Mouse (Mus musculus) liver, embryonic 14.5 days (tissue): ENCODE measurements around the gene Usp53. TPM values are rescaled to one million over a fixed set of nuclear protein-coding genes. Genes with fewer than 3 reads are reported as not detected.

ENCODE experiments used
- ATAC-seq: fragments of 200-750 bp; cut with Nextera tagmentation; 2 replicates; pipeline ENCODE4 v1.8.0; 2017; ENCODE audit warnings: moderate number of reproducible peaks, mild to moderate bottlenecking, moderate library complexity; ENCODE audit not compliant: insufficient read depth
- DNase-seq, 3 experiments: peaks; one replicate each; pipeline ENCODE4 v3.0.0-alpha.2; 2012 to 2013; ENCODE audit warnings: low read depth in 3 of 3, low spot score in 3 of 3
- H3K27ac ChIP-seq: fragments of 300-500 bp; sonication (generic); 2 replicates; pipeline ENCODE4 v1.5.1; 2014; ENCODE audit warnings: moderate library complexity, mild to moderate bottlenecking, control low read depth, inconsistent platforms
- H3K27me3 ChIP-seq: fragments of 300-500 bp; sonication (generic); 2 replicates; pipeline ENCODE4 v1.6.1; 2014; ENCODE audit warnings: mild to moderate bottlenecking, low read length, moderate library complexity; ENCODE audit not compliant: control insufficient read depth, insufficient read depth
- H3K36me3 ChIP-seq: fragments of 300-500 bp; sonication (generic); replicated peaks from 2 replicates; pipeline ENCODE4 v1.6.1; 2014; ENCODE audit warnings: low read depth; ENCODE audit not compliant: control insufficient read depth, insufficient read depth
- H3K4me1 ChIP-seq, 2 experiments: fragments of 200-500 bp in 1 of 2; fragments of 300-500 bp in 1 of 2; sonication (generic) in 1 of 2; replicated peaks; 2 replicates each; pipeline ENCODE4 v1.6.1; 2012 to 2014; ENCODE audit warnings: antibody characterized with exemption in 1 of 2, inconsistent platforms in 1 of 2, low read length in 1 of 2; ENCODE audit not compliant: control insufficient read depth in 2 of 2, insufficient read depth in 2 of 2
- H3K4me2 ChIP-seq: fragments of 300-500 bp; sonication (generic); 2 replicates; pipeline ENCODE4 v1.6.1; 2014; ENCODE audit warnings: low read depth, mild to moderate bottlenecking, control low read depth, moderate library complexity
- H3K4me3 ChIP-seq, 2 experiments: fragments of 200-500 bp in 1 of 2; fragments of 300-500 bp in 1 of 2; sonication (generic) in 1 of 2; 2 replicates each; pipeline ENCODE4 v1.5.1; 2012 to 2014; ENCODE audit warnings: low read depth in 2 of 2, low read length in 2 of 2, mild to moderate bottlenecking in 2 of 2, control low read depth in 1 of 2, inconsistent platforms in 1 of 2, moderate library complexity in 1 of 2; ENCODE audit not compliant: insufficient read depth in 1 of 2
- H3K9ac ChIP-seq: fragments of 300-500 bp; sonication (generic); replicated peaks from 2 replicates; pipeline ENCODE4 v1.6.1; 2014; ENCODE audit warnings: mild to moderate bottlenecking, control low read depth, moderate library complexity
- H3K9me3 ChIP-seq: fragments of 300-500 bp; sonication (generic); 2 replicates; pipeline ENCODE4 v1.6.1; 2016; ENCODE audit warnings: low read length, mixed read lengths; ENCODE audit not compliant: control insufficient read depth
- CTCF ChIP-seq: IDR thresholded peaks from 2 replicates; pipeline ENCODE4 v1.5.1; 2016; ENCODE audit warnings: antibody characterized with exemption, low read depth, control low read depth
- EP300 ChIP-seq: IDR thresholded peaks from 2 replicates; pipeline ENCODE4 v1.6.1; 2016; ENCODE audit warnings: antibody characterized with exemption, low read depth
- WGBS: fragments of 180-500 bp; shearing (Covaris S2); extraction: QIAGEN DNeasy Blood & Tissue Kit; methylation state at CpG from one replicate; pipeline ENCODE4 v1.1.7; 2014; ENCODE audit not compliant: insufficient replicate concordance; 5-methylcytosine and 5-hydroxymethylcytosine counted together
- polyA plus RNA-seq, 2 experiments: library from polyadenylated mRNA; depleted of rRNA in 1 of 2; stranded (reverse) in 1 of 2; unstranded in 1 of 2; fragments of >200 nt; fragmentation: Nextera tagmentation in 1 of 2; extraction: Ambion mirVana in 1 of 2; gene quantifications; 2 replicates each; pipeline versions ENCODE4 v1.2.1 to v1.2.3; 2012 to 2014

Usp53 gene
- 0.45 and 0.78 TPM in 2 replicates for polyA plus RNA-seq (2012; rRNA removed)
- 1.6 TPM in 2 replicates for polyA plus RNA-seq (2014; fragmentation: Nextera tagmentation; extraction: Ambion mirVana)

- TF ChIP-seq CTCF (no peak), EP300 (no peak)
- ATAC-seq = peak; percentile 98
- under 1% methylated on average over 81 of the region's 94 CpGs for WGBS
These were observed at the start of gene Usp53 for GRCm38 (mm10) chr3:122984249-122985182. Gene Usp53, minus strand, starts transcription at chr3:122984510.

GRCm38 (mm10) chr3:123033804-123034203, 49.5 kb upstream of the Usp53 start:
- H3K9ac ChIP-seq = no peak overlapping the region
- WGBS = 65% methylated on average over 8 of the region's 8 CpGs
- H3K4me1 ChIP-seq = no peaks in the 10 kb centered on the region
- DNase-seq (no peak), ATAC-seq (no peak)
- H3K9me3 ChIP-seq = no peaks in the 10 kb centered on the region
- TF ChIP-seq EP300 (no peak), CTCF (no peak)
- no peak overlapping the region for H3K27ac ChIP-seq
- no peak overlapping the region for H3K4me2 ChIP-seq
- H3K36me3 ChIP-seq = no peaks in the 10 kb centered on the region
- no peak overlapping the region for H3K4me3 ChIP-seq
- H3K27me3 ChIP-seq = no peaks in the 10 kb centered on the region

More at GRCm38 (mm10) chr3:122984249-122985182, at the start of gene Usp53:
- peak; percentile 80 to 89 (median 82) for DNase-seq
- Histone ChIP-seq H3K9me3 (no peaks in the 10 kb centered on the region), H3K36me3 (no peaks in the 10 kb centered on the region), H3K27me3 (no peaks in the 10 kb centered on the region), H3K27ac (peak within 1 kb of the TSS; percentile 58), H3K4me3 (peak within 1 kb of the TSS; percentile 70 to 80), H3K4me2 (peak within 1 kb of the TSS; percentile 85), H3K4me1 (peaks cover 5 to 11% of the 10 kb centered on the region in 2 experiments; a peak in 3 of 4 replicates), H3K9ac (peak within 1 kb of the TSS; percentile 77)

GRCm38 (mm10) chr3:123025634-123026033, 41.3 kb upstream of the Usp53 start:
- WGBS = 65% methylated on average over 3 of the region's 3 CpGs
- Histone ChIP-seq H3K9me3 (no peaks in the 10 kb centered on the region), H3K4me1 (no peaks in the 10 kb centered on the region), H3K9ac (no peak overlapping the region), H3K4me2 (no peak overlapping the region), H3K36me3 (no peaks in the 10 kb centered on the region), H3K27me3 (no peaks in the 10 kb centered on the region), H3K4me3 (no peak overlapping the region), H3K27ac (no peak overlapping the region)
- DNase-seq = no peak
- no peak for ATAC-seq
- TF ChIP-seq EP300 (no peak), CTCF (no peak)

- TF ChIP-seq CTCF = no peak
- TF ChIP-seq EP300 = no peak
- no peak overlapping the region for H3K27ac ChIP-seq
- DNase-seq (no peak), ATAC-seq (no peak)
- H3K27me3 ChIP-seq = no peaks in the 10 kb centered on the region
- no peak overlapping the region for H3K9ac ChIP-seq
- WGBS = 49% methylated on average over 9 of the region's 9 CpGs
- H3K4me3 ChIP-seq = no peak overlapping the region
- H3K9me3 ChIP-seq = no peaks in the 10 kb centered on the region
- H3K4me2 ChIP-seq = no peak overlapping the region
- H3K4me1 ChIP-seq = no peaks in the 10 kb centered on the region
- H3K36me3 ChIP-seq = no peaks in the 10 kb centered on the region
These were observed 40.4 kb upstream of the Usp53 start for GRCm38 (mm10) chr3:123024496-123025234.

GRCm38 (mm10) chr3:123018792-123019191, 34.5 kb upstream of the Usp53 start:
- no peaks in the 10 kb centered on the region for H3K4me1 ChIP-seq
- H3K4me2 ChIP-seq = no peak overlapping the region
- H3K9me3 ChIP-seq = no peaks in the 10 kb centered on the region
- WGBS = 61% methylated on average over 2 of the region's 2 CpGs
- no peak for TF ChIP-seq EP300
- TF ChIP-seq CTCF = no peak
- DNase-seq (no peak), ATAC-seq (no peak)
- no peaks in the 10 kb centered on the region for H3K36me3 ChIP-seq
- H3K27me3 ChIP-seq = no peaks in the 10 kb centered on the region
- H3K4me3 ChIP-seq = no peak overlapping the region
- H3K27ac ChIP-seq = no peak overlapping the region
- H3K9ac ChIP-seq = no peak overlapping the region
